Mouse (Mus musculus) liver, embryonic 16.5 days (tissue): ENCODE measurements around the gene Fbxl17. TPM values are rescaled to one million over a fixed set of nuclear protein-coding genes. Genes with fewer than 3 reads are reported as not detected.
A peak's percentile ranks its signal among the peaks of the same experiment; 100 is the strongest.

Source experiments
- ATAC-seq: fragments of 200-750 bp; cut with Nextera tagmentation; 2 replicates; pipeline ENCODE4 v1.8.0; 2017; ENCODE audit warnings: low read depth, mild to moderate bottlenecking, moderate number of reproducible peaks, moderate library complexity
- H3K27ac ChIP-seq: fragments of 300-500 bp; sonication (generic); 2 replicates; pipeline ENCODE4 v1.5.1; 2014; ENCODE audit warnings: mild to moderate bottlenecking, low read length
- H3K27me3 ChIP-seq: fragments of 300-500 bp; sonication (generic); 2 replicates; pipeline ENCODE4 v1.6.1; 2014; ENCODE audit warnings: low read depth, low read length, mixed read lengths; ENCODE audit not compliant: control insufficient read depth, insufficient read depth
- H3K36me3 ChIP-seq: fragments of 300-500 bp; sonication (generic); 2 replicates; pipeline ENCODE4 v1.6.1; 2014; ENCODE audit warnings: mild to moderate bottlenecking; ENCODE audit not compliant: control insufficient read depth, insufficient read depth
- H3K4me1 ChIP-seq: fragments of 300-500 bp; sonication (generic); 2 replicates; pipeline ENCODE4 v1.6.1; 2014; ENCODE audit warnings: low read depth, low read length, mixed read lengths; ENCODE audit not compliant: control insufficient read depth
- H3K4me2 ChIP-seq: fragments of 300-500 bp; sonication (generic); 2 replicates; pipeline ENCODE4 v1.6.1; 2014; ENCODE audit warnings: low read depth, low read length, mixed read lengths
- H3K4me3 ChIP-seq: fragments of 300-500 bp; sonication (generic); 2 replicates; pipeline ENCODE4 v1.5.1; 2014; ENCODE audit warnings: low read depth, mild to moderate bottlenecking, low read length
- H3K9ac ChIP-seq: fragments of 300-500 bp; sonication (generic); 2 replicates; pipeline ENCODE4 v1.6.1; 2014; ENCODE audit warnings: low read depth, low read length
- H3K9me3 ChIP-seq: fragments of 300-500 bp; sonication (generic); replicated peaks from 2 replicates; pipeline ENCODE4 v1.6.1; 2016; ENCODE audit warnings: low read length; ENCODE audit not compliant: control insufficient read depth
- WGBS: fragments of 180-500 bp; shearing (Covaris S2); extraction: QIAGEN DNeasy Blood & Tissue Kit; methylation state at CpG from one replicate; pipeline ENCODE4 v1.1.7; 2014; ENCODE audit not compliant: insufficient replicate concordance; 5-methylcytosine and 5-hydroxymethylcytosine counted together
- polyA plus RNA-seq: library from polyadenylated mRNA; unstranded; fragments of >200 nt; fragmentation: Nextera tagmentation; extraction: Ambion mirVana; gene quantifications from 2 replicates; pipeline ENCODE4 v1.2.1, GENCODE M21; 2015

Gene Fbxl17
- polyA plus RNA-seq, 1 experiment from 2014 or later = 1.3 TPM

- Histone ChIP-seq H3K4me2 (no peak overlapping the region), H3K4me1 (no peaks in the 10 kb centered on the region), H3K36me3 (no peaks in the 10 kb centered on the region), H3K9me3 (no peaks in the 10 kb centered on the region), H3K9ac (no peak overlapping the region), H3K4me3 (no peak overlapping the region), H3K27me3 (no peaks in the 10 kb centered on the region), H3K27ac (no peak overlapping the region)
- WGBS = 82% methylated on average over 6 of the region's 6 CpGs
- no peak for ATAC-seq
These were observed 341.9 kb downstream of the Fbxl17 start for GRCm38 (mm10) chr17:63157906-63158305.

DNA sequence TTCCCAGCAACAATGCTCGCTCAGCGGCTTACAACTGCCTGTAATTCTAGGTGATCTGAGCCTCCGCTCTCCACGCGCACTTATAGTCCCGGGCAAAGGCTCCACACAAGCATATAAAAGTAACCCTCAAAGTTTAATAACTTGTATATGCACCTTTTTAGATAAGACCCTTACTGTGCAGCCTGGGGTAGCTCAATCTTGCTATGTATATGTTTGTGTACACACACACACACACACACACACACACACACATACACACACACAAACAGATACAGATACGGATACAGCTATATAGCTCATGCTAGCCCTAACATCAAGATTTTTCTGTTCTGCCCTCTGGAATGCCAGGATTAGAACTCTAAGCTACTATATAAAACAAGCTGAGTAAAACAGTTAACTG is 342.8 kb downstream of the Fbxl17 start:
- no peak overlapping the region for H3K4me3 ChIP-seq
- no peaks in the 10 kb centered on the region for H3K9me3 ChIP-seq
- no peak overlapping the region for H3K27ac ChIP-seq
- H3K4me1 ChIP-seq = no peaks in the 10 kb centered on the region
- H3K27me3 ChIP-seq = no peaks in the 10 kb centered on the region
- no peak overlapping the region for H3K9ac ChIP-seq
- H3K36me3 ChIP-seq = no peaks in the 10 kb centered on the region
- H3K4me2 ChIP-seq = no peak overlapping the region
- no peak for ATAC-seq
- WGBS = 88% methylated on average over 7 of the region's 7 CpGs

DNA sequence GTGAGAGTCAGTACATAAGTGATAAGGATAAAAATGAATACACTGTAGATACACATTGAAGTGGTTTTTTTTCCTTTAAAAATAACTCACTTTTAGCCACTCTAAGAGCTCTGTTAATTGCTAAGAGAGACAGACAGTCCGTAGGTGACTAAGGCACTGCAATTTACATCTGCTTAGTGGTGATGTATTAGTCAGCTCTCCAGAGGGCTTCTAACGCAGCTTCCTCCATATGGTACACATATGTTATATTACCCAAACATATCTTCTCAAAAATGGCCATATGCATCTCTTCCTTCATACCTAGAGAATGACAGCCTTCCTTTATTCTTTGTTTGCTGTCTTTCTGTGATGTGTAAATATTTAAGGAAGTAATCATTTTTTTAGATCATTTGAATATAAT is 353.3 kb downstream of the Fbxl17 start:
- no peak for ATAC-seq
- Histone ChIP-seq H3K27me3 (no peaks in the 10 kb centered on the region), H3K4me2 (no peak overlapping the region), H3K4me1 (no peaks in the 10 kb centered on the region; the same call in 1 of the 2 replicates), H3K9me3 (no peaks in the 10 kb centered on the region), H3K4me3 (no peak overlapping the region), H3K9ac (no peak overlapping the region), H3K27ac (no peak overlapping the region), H3K36me3 (no peaks in the 10 kb centered on the region)
- 63% methylated on average over 2 of the region's 2 CpGs for WGBS

- Histone ChIP-seq H3K9me3 (no peaks in the 10 kb centered on the region), H3K9ac (no peak overlapping the region), H3K36me3 (no peaks in the 10 kb centered on the region), H3K27me3 (no peaks in the 10 kb centered on the region), H3K4me1 (no peaks in the 10 kb centered on the region; the same call in 1 of the 2 replicates), H3K4me2 (no peak overlapping the region), H3K4me3 (no peak overlapping the region), H3K27ac (no peak overlapping the region)
- peak; percentile 78 for ATAC-seq
- WGBS = 48% methylated on average over 12 of the region's 12 CpGs
These were observed 353.9 kb downstream of the Fbxl17 start for GRCm38 (mm10) chr17:63145751-63146491.

GRCm38 (mm10) chr17:63145311-63145741 is 354.5 kb downstream of the Fbxl17 start:
- H3K9me3 ChIP-seq = no peaks in the 10 kb centered on the region
- no peak overlapping the region for H3K27ac ChIP-seq
- WGBS = 74% methylated on average over 5 of the region's 5 CpGs
- H3K36me3 ChIP-seq = no peaks in the 10 kb centered on the region
- ATAC-seq = no peak
- no peaks in the 10 kb centered on the region for H3K27me3 ChIP-seq
- H3K4me2 ChIP-seq = no peak overlapping the region
- no peak overlapping the region for H3K4me3 ChIP-seq
- H3K4me1 ChIP-seq = no peaks in the 10 kb centered on the region; the same call in 1 of the 2 replicates
- no peak overlapping the region for H3K9ac ChIP-seq

DNA sequence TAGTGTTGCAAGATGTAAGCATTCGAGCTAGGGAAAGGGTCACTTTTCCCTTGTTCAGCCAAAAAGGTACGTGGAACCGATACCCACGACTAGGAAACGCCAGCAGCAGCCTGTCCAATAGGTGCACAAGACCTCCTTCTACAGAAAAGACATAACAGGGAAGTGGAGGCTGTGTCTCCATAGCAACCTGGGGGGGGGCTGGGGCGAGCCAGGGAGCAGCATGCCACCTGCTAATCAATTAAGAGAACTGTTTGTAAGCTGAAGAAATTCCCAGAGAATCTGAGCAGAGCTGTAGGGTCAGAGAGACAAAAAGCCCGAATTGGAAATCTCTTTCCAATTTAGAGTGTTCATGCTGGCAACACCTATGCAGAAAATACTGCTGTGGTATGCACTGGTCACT is 356.0 kb downstream of the Fbxl17 start:
- Histone ChIP-seq H3K27me3 (no peaks in the 10 kb centered on the region), H3K4me2 (no peak overlapping the region), H3K9ac (no peak overlapping the region), H3K36me3 (no peaks in the 10 kb centered on the region), H3K9me3 (no peaks in the 10 kb centered on the region), H3K27ac (no peak overlapping the region), H3K4me3 (no peak overlapping the region), H3K4me1 (no peaks in the 10 kb centered on the region; the same call in 1 of the 2 replicates)
- no peak for ATAC-seq
- WGBS = 68% methylated on average over 7 of the region's 7 CpGs

DNA sequence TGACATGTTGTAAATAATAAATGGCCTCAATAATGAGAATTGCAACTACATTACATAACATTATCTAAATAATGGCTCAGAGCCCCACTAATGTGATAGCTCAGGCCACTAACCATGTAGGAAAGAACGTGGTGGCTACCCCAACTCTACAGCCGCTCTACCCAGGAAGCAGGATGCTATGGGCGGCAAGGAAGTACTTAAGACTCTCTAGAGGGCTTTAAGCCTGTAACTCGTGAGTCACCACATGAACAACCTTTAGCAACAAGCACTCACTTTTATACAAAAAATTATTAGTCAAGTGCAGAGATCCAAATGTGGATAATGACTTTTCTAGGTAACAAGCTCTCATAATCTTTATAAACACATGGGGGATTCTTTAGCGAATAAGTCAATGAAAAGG is 365.0 kb downstream of the Fbxl17 start:
- H3K9me3 ChIP-seq = no peaks in the 10 kb centered on the region; the same call in 1 of the 2 replicates
- H3K4me3 ChIP-seq = no peak overlapping the region
- no peak overlapping the region for H3K4me2 ChIP-seq
- ATAC-seq = no peak
- no peak overlapping the region for H3K27ac ChIP-seq
- no peak overlapping the region for H3K9ac ChIP-seq
- H3K27me3 ChIP-seq = no peaks in the 10 kb centered on the region
- H3K36me3 ChIP-seq = no peaks in the 10 kb centered on the region
- H3K4me1 ChIP-seq = no peaks in the 10 kb centered on the region
- 65% methylated on average over 5 of the region's 5 CpGs for WGBS

- no peak for ATAC-seq
- WGBS = 59% methylated on average over 2 of the region's 2 CpGs
- no peak overlapping the region for H3K4me3 ChIP-seq
- no peak overlapping the region for H3K4me2 ChIP-seq
- H3K9ac ChIP-seq = no peak overlapping the region
- no peaks in the 10 kb centered on the region for H3K9me3 ChIP-seq
- no peaks in the 10 kb centered on the region for H3K36me3 ChIP-seq
- H3K27me3 ChIP-seq = no peaks in the 10 kb centered on the region
- no peak overlapping the region for H3K27ac ChIP-seq
- no peaks in the 10 kb centered on the region; the same call in 1 of the 2 replicates for H3K4me1 ChIP-seq
These were observed 377.4 kb downstream of the Fbxl17 start for GRCm38 (mm10) chr17:63122427-63122826.

- Histone ChIP-seq H3K36me3 (no peaks in the 10 kb centered on the region), H3K4me3 (no peak overlapping the region), H3K4me2 (no peak overlapping the region), H3K9me3 (no peaks in the 10 kb centered on the region), H3K4me1 (no peaks in the 10 kb centered on the region; the same call in 1 of the 2 replicates), H3K27ac (no peak overlapping the region), H3K27me3 (no peaks in the 10 kb centered on the region), H3K9ac (no peak overlapping the region)
- 86% methylated on average over 3 of the region's 3 CpGs for WGBS
- ATAC-seq = no peak
These were observed 380.1 kb downstream of the Fbxl17 start for GRCm38 (mm10) chr17:63119701-63120100.
